Mouse (Mus musculus) small intestine, adult 2 months (tissue): ENCODE measurements around the gene Mrgpra2b. TPM values are rescaled to one million over a fixed set of nuclear protein-coding genes. Genes with fewer than 3 reads are reported as not detected.
"Not testable (repeated sequence)": the region's sequence is repeated elsewhere in the genome, so short reads cannot be mapped to it uniquely, and the experiment has no call there.

Experiments
- H3K27ac ChIP-seq: fragments of 200-500 bp; 2 replicates; pipeline ENCODE4 v1.5.1; 2012; ENCODE audit warnings: low read depth, low read length, control low read depth, inconsistent platforms; ENCODE audit not compliant: insufficient read depth
- H3K27me3 ChIP-seq: fragments of 200-500 bp; 2 replicates; pipeline ENCODE4 v1.6.1; 2012; ENCODE audit warnings: mild to moderate bottlenecking, moderate library complexity, low read length, inconsistent platforms; ENCODE audit not compliant: control insufficient read depth, insufficient read depth
- H3K36me3 ChIP-seq: fragments of 200-500 bp; 2 replicates; pipeline ENCODE4 v1.6.1; 2012; ENCODE audit warnings: mild to moderate bottlenecking, low read length, control low read depth, inconsistent platforms; ENCODE audit not compliant: control insufficient read depth, insufficient read depth
- H3K4me1 ChIP-seq: fragments of 200-500 bp; 2 replicates; pipeline ENCODE4 v1.6.1; 2012; ENCODE audit warnings: low read length, inconsistent platforms, mixed read lengths; ENCODE audit not compliant: control insufficient read depth, insufficient read depth, insufficient read length
- H3K4me3 ChIP-seq: fragments of 200-500 bp; 2 replicates; pipeline ENCODE4 v1.5.1; 2012; ENCODE audit warnings: low read depth, mild to moderate bottlenecking, control low read depth, inconsistent platforms, low read length, moderate library complexity
- WGBS: fragments of 180-500 bp; shearing (Covaris S2); methylation state at CpG from one replicate; pipeline ENCODE4 v1.1.7; 2018; 5-methylcytosine and 5-hydroxymethylcytosine counted together
- polyA plus RNA-seq: library from polyadenylated mRNA; depleted of rRNA; stranded (reverse); fragments of >200 nt; gene quantifications from 2 replicates; pipeline ENCODE4 v1.2.3, GENCODE M21; 2012; rRNA removed

Mrgpra2b gene
- polyA plus RNA-seq, 1 experiment: 0.15 TPM

- not testable (repeated sequence) for H3K36me3 ChIP-seq, H3K27ac ChIP-seq, H3K27me3 ChIP-seq, H3K4me1 ChIP-seq, H3K4me3 ChIP-seq
- WGBS: 35% methylated on average over 1 of the region's 2 CpGs
Measured at GRCm38 (mm10) chr7:47436463-47436862, 92.2 kb downstream of the Mrgpra2b start.

GRCm38 (mm10) chr7:47427815-47428508, 100.7 kb downstream of the Mrgpra2b start:
- not testable (repeated sequence) for H3K36me3 ChIP-seq, H3K4me1 ChIP-seq, H3K27me3 ChIP-seq, H3K4me3 ChIP-seq, H3K27ac ChIP-seq

Other genes with a start within 250 kb of the Mrgpra2b start
- 0.10 TPM in 1 of 2 replicates, not detected in the other for gene Mrgpra1, start 174.6 kb downstream of the Mrgpra2b start, polyA plus RNA-seq
- 0.13 TPM in 1 of 2 replicates, not detected in the other for gene Mrgpra2a, start 76.7 kb downstream of the Mrgpra2b start, polyA plus RNA-seq
- gene Mrgpra3, start 72.5 kb upstream of the Mrgpra2b start, polyA plus RNA-seq: not detected in 2 replicates